Mouse (Mus musculus): ENCODE results near the gene Cep131. TPM values are rescaled to one million over a fixed set of nuclear protein-coding genes. Genes with fewer than 3 reads are reported as not detected.

Cep131 gene
- polyA plus RNA-seq, 1 experiment from 2014 or later: 6.3 TPM

GRCm38 (mm10) chr11:120107026-120107425 lies 20.4 kb upstream of the Cep131 start:
- Histone ChIP-seq H3K9ac (ENCODE audit: low read length) (no peak overlapping the region), H3K9me3 (ENCODE audit: control insufficient read depth, low read length) (no peaks in the 10 kb centered on the region), H3K4me3 (ENCODE audit: low read depth, low read length) (no peak overlapping the region), H3K27me3 (ENCODE audit: control insufficient read depth, insufficient read depth, low read length) (no peaks in the 10 kb centered on the region), H3K36me3 (ENCODE audit: control insufficient read depth, insufficient read depth, low read length) (peaks cover 19% of the 10 kb centered on the region; the same call in 1 of the 2 replicates), H3K4me2 (replicated peaks; ENCODE audit: low read depth) (no peak overlapping the region), H3K4me1 (replicated peaks; ENCODE audit: control insufficient read depth, insufficient read depth) (no peaks in the 10 kb centered on the region), H3K27ac (replicated peaks) (no peak overlapping the region)
- DNase-seq (ENCODE audit: low spot score): peak; percentile 51
- no peak for TF ChIP-seq EP300 (optimal IDR thresholded peaks at IDR 0.05)
- ATAC-seq (ENCODE audit: low FRiP score, low TSS enrichment): no peak
- whole genome bisulfite sequencing: 39% methylated on average over 2 of the region's 2 CpGs

- TF ChIP-seq EP300 (optimal IDR thresholded peaks at IDR 0.05) (no peak), CTCF (IDR thresholded peaks at IDR 0.05; ENCODE audit: low read depth) (no peak)
- ATAC-seq (ENCODE audit: low FRiP score, low TSS enrichment): no peak
- no peak for DNase-seq (ENCODE audit: low spot score)
- Histone ChIP-seq H3K4me1 (replicated peaks; ENCODE audit: control insufficient read depth, insufficient read depth) (0 out of 2 replicates have a peak, but pooled peaks cover 2% of the 10 kb centered on the region), H3K4me2 (replicated peaks; ENCODE audit: low read depth) (no peak overlapping the region), H3K9ac (ENCODE audit: low read length) (no peak overlapping the region), H3K4me3 (ENCODE audit: low read depth, low read length) (no peak overlapping the region), H3K36me3 (ENCODE audit: control insufficient read depth, insufficient read depth, low read length) (peaks cover 19% of the 10 kb centered on the region; the same call in 1 of the 2 replicates), H3K9me3 (ENCODE audit: control insufficient read depth, low read length) (no peaks in the 10 kb centered on the region), H3K27me3 (ENCODE audit: control insufficient read depth, insufficient read depth, low read length) (no peaks in the 10 kb centered on the region), H3K27ac (replicated peaks) (no peak overlapping the region)
- WGBS: 72% methylated on average over 3 of the region's 3 CpGs
Measured at GRCm38 (mm10) chr11:120103431-120103997, 16.9 kb upstream of the Cep131 start.

- DNase-seq (ENCODE audit: low spot score) (peak; percentile 77), ATAC-seq (ENCODE audit: low FRiP score, low TSS enrichment) (no peak)
- TF ChIP-seq EP300 (optimal IDR thresholded peaks at IDR 0.05) (no peak), CTCF (IDR thresholded peaks at IDR 0.05; ENCODE audit: low read depth) (peak; percentile 92)
- H3K4me2 ChIP-seq (replicated peaks; ENCODE audit: low read depth): no peak overlapping the region
- H3K27me3 ChIP-seq (ENCODE audit: control insufficient read depth, insufficient read depth, low read length): no peaks in the 10 kb centered on the region
- no peak overlapping the region for H3K27ac ChIP-seq (replicated peaks)
- WGBS: 3% methylated on average over 3 of the region's 3 CpGs
- no peaks in the 10 kb centered on the region for H3K9me3 ChIP-seq (ENCODE audit: control insufficient read depth, low read length)
- no peak overlapping the region for H3K9ac ChIP-seq (ENCODE audit: low read length)
- H3K4me3 ChIP-seq (ENCODE audit: low read depth, low read length): no peak overlapping the region
- H3K4me1 ChIP-seq (replicated peaks; ENCODE audit: control insufficient read depth, insufficient read depth): 0 out of 2 replicates have a peak, but pooled peaks cover 6% of the 10 kb centered on the region
- H3K36me3 ChIP-seq (ENCODE audit: control insufficient read depth, insufficient read depth, low read length): peaks cover 10% of the 10 kb centered on the region; the same call in 1 of the 2 replicates
Measured at GRCm38 (mm10) chr11:120101036-120101435, 14.4 kb upstream of the Cep131 start.

GRCm38 (mm10) chr11:120098588-120099511 lies 12.2 kb upstream of the Cep131 start, which contains the start of the genes Tepsin and Ndufaf8:
Tepsin (minus strand) TSS chr11:120098731.
Ndufaf8 (plus strand) TSS chr11:120098928.
- under 1% methylated on average over 77 of the region's 77 CpGs for WGBS
- Histone ChIP-seq H3K9ac (ENCODE audit: low read length) (peak within 1 kb of the TSS; percentile 91), H3K4me1 (replicated peaks; ENCODE audit: control insufficient read depth, insufficient read depth) (0 out of 2 replicates have a peak, but pooled peaks cover 6% of the 10 kb centered on the region), H3K27me3 (ENCODE audit: control insufficient read depth, insufficient read depth, low read length) (no peaks in the 10 kb centered on the region), H3K9me3 (ENCODE audit: control insufficient read depth, low read length) (no peaks in the 10 kb centered on the region), H3K36me3 (ENCODE audit: control insufficient read depth, insufficient read depth, low read length) (peaks cover 3% of the 10 kb centered on the region; the same call in 1 of the 2 replicates), H3K4me3 (ENCODE audit: low read depth, low read length) (peak within 1 kb of the TSS; percentile 78), H3K27ac (replicated peaks) (peak within 1 kb of the TSS; percentile 95), H3K4me2 (replicated peaks; ENCODE audit: low read depth) (peak within 1 kb of the TSS; percentile 88)
- TF ChIP-seq CTCF (IDR thresholded peaks at IDR 0.05; ENCODE audit: low read depth) (no peak), EP300 (optimal IDR thresholded peaks at IDR 0.05) (peak; percentile 99)
- peak; percentile 96 for ATAC-seq (ENCODE audit: low FRiP score, low TSS enrichment)
- peak; percentile 98 for DNase-seq (ENCODE audit: low spot score)

- H3K4me2 ChIP-seq (replicated peaks; ENCODE audit: low read depth): no peak overlapping the region
- peak; percentile 13; the same call in 1 of the 2 replicates for ATAC-seq (ENCODE audit: low FRiP score, low TSS enrichment)
- H3K4me3 ChIP-seq (ENCODE audit: low read depth, low read length): no peak overlapping the region
- H3K9ac ChIP-seq (ENCODE audit: low read length): no peak overlapping the region
- WGBS: 70% methylated on average over 23 of the region's 23 CpGs
- no peaks in the 10 kb centered on the region for H3K27me3 ChIP-seq (ENCODE audit: control insufficient read depth, insufficient read depth, low read length)
- H3K36me3 ChIP-seq (ENCODE audit: control insufficient read depth, insufficient read depth, low read length): peaks cover 13% of the 10 kb centered on the region; the same call in 1 of the 2 replicates
- TF ChIP-seq EP300 (optimal IDR thresholded peaks at IDR 0.05) (no peak), CTCF (IDR thresholded peaks at IDR 0.05; ENCODE audit: low read depth) (peak; percentile 38; the same call in 1 of the 2 replicates)
- no peaks in the 10 kb centered on the region for H3K9me3 ChIP-seq (ENCODE audit: control insufficient read depth, low read length)
- DNase-seq (ENCODE audit: low spot score): no peak
- H3K4me1 ChIP-seq (replicated peaks; ENCODE audit: control insufficient read depth, insufficient read depth): 0 out of 2 replicates have a peak, but pooled peaks cover 4% of the 10 kb centered on the region
- H3K27ac ChIP-seq (replicated peaks): no peak overlapping the region
Measured at GRCm38 (mm10) chr11:120092817-120093591, 6.4 kb upstream of the Cep131 start.
